Mouse (Mus musculus) intestine, embryonic 14.5 days (tissue): Measurements from ENCODE around the gene Lama1. TPM values are rescaled to one million over a fixed set of nuclear protein-coding genes. Genes with fewer than 3 reads are reported as not detected.

Source experiments
- ATAC-seq: fragments of 200-750 bp; cut with Nextera tagmentation; replicated peaks from 2 replicates; pipeline ENCODE4 v1.8.0; 2017; ENCODE audit warnings: low read depth, moderate number of reproducible peaks, moderate TSS enrichment, moderate library complexity; ENCODE audit not compliant: low FRiP score, low TSS enrichment
- DNase-seq: peaks from one replicate; pipeline ENCODE4 v3.0.0-alpha.2; 2018; ENCODE audit warnings: low spot score
- H3K27ac ChIP-seq: fragments of 300-500 bp; sonication (generic); 2 replicates; pipeline ENCODE4 v1.5.1; 2014; ENCODE audit warnings: low read depth, mild to moderate bottlenecking, control low read depth
- H3K27me3 ChIP-seq: fragments of 300-500 bp; sonication (generic); replicated peaks from 2 replicates; pipeline ENCODE4 v1.6.1; 2014; ENCODE audit warnings: low read length, control low read depth; ENCODE audit not compliant: control insufficient read depth, insufficient read depth
- H3K36me3 ChIP-seq: fragments of 300-500 bp; sonication (generic); 2 replicates; pipeline ENCODE4 v1.6.1; 2014; ENCODE audit warnings: low read length, control low read depth; ENCODE audit not compliant: control insufficient read depth, insufficient read depth
- H3K4me1 ChIP-seq: fragments of 300-500 bp; sonication (generic); replicated peaks from 2 replicates; pipeline ENCODE4 v1.6.1; 2014; ENCODE audit warnings: low read length, control low read depth, mixed read lengths; ENCODE audit not compliant: control insufficient read depth, insufficient read depth
- H3K4me2 ChIP-seq: fragments of 300-500 bp; sonication (generic); 2 replicates; pipeline ENCODE4 v1.6.1; 2014; ENCODE audit warnings: low read length
- H3K4me3 ChIP-seq: fragments of 300-500 bp; sonication (generic); 2 replicates; pipeline ENCODE4 v1.5.1; 2014; ENCODE audit warnings: low read depth, low read length, control low read depth, mixed read lengths
- H3K9ac ChIP-seq: fragments of 300-500 bp; sonication (generic); 2 replicates; pipeline ENCODE4 v1.6.1; 2014; ENCODE audit warnings: mild to moderate bottlenecking, low read length
- H3K9me3 ChIP-seq: fragments of 300-500 bp; sonication (generic); 2 replicates; pipeline ENCODE4 v1.6.1; 2016; ENCODE audit warnings: low read length, control low read depth; ENCODE audit not compliant: control insufficient read depth
- WGBS: fragments of 180-500 bp; shearing (Covaris S2); extraction: QIAGEN DNeasy Blood & Tissue Kit; methylation state at CpG from one replicate; pipeline ENCODE4 v1.1.7; 2014; 5-methylcytosine and 5-hydroxymethylcytosine counted together
- polyA plus RNA-seq: library from polyadenylated mRNA; unstranded; fragments of >200 nt; fragmentation: Nextera tagmentation; extraction: Ambion mirVana; gene quantifications from 2 replicates; pipeline ENCODE4 v1.2.1, GENCODE M21; 2014

Lama1 gene
- 6.8 and 8.9 TPM in 2 replicates for polyA plus RNA-seq

DNA sequence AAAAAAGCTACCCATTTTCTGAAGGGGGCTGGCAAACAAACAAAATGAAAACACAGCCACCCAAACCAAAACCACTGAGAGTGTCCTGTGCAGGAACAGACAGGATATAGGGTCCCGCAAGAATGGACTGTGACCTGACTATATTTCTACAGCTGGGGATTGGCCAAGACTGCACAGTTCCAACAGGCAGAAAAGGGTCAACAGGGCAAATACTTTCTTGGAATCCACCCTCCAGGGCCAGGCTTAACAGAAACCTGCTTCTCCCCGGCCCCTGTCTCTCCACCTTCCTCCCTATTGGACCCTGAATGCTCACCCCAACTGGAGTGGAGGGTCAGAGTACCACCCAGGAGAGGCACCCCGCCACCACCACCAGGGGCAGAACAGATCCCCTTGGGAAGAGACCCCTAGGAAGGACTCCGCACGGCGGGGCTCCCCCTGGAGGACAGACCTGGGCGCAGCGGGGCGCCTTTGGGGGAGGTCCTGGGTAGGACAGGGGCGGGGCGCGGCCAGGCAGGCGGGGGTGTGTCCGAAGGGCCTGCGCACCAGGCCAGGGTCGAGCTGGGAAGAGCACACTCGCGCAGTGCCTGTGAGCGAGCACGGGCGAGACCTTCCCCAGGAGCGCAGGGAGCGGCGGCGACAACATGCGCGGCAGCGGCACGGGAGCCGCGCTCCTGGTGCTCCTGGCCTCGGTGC, at the start of gene Lama1:
Gene Lama1 (plus strand): TSS at position 566 of the 693 bp plus-strand sequence.
- Histone ChIP-seq H3K27ac (no peak within 1 kb of the TSS), H3K4me1 (peaks cover 22% of the 10 kb centered on the region), H3K9ac (peak within 1 kb of the TSS; percentile 59), H3K4me3 (peak within 1 kb of the TSS; percentile 58), H3K27me3 (no peaks in the 10 kb centered on the region; the same call in 1 of the 2 replicates), H3K9me3 (no peaks in the 10 kb centered on the region), H3K36me3 (no peaks in the 10 kb centered on the region), H3K4me2 (peak within 1 kb of the TSS; percentile 95)
- WGBS, result 2% methylated on average over 32 of the region's 32 CpGs
- DNase-seq (peak; percentile 95), ATAC-seq (peak; percentile 94)

DNA sequence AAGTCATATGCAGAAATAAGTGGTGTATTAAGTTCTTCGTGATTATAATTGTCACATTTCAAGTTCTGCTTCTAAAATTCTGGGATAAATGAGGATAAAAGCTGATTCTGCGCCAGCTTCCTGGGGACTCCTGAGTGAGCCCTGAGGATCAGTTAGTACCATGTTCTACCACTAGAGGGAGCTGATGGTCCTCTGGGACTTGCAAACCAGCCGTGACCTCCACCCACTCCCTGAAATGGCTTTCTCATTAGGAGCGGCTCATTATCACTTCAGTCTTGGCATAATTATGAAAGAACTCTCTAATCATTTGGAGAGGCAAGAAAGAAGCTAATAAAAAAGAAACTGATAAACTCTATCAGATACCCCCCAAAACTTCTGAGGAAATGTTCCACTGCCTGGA, 45.6 kb upstream of the Lama1 start:
- no peak overlapping the region for H3K9ac ChIP-seq
- no peaks in the 10 kb centered on the region for H3K27me3 ChIP-seq
- DNase-seq (peak; percentile 72), ATAC-seq (no peak)
- no peaks in the 10 kb centered on the region for H3K9me3 ChIP-seq
- no peaks in the 10 kb centered on the region for H3K4me1 ChIP-seq
- WGBS, result 13% methylated on average over 4 of the region's 4 CpGs
- no peak overlapping the region for H3K4me3 ChIP-seq
- no peaks in the 10 kb centered on the region for H3K36me3 ChIP-seq
- no peak overlapping the region for H3K27ac ChIP-seq
- no peak overlapping the region for H3K4me2 ChIP-seq

DNA sequence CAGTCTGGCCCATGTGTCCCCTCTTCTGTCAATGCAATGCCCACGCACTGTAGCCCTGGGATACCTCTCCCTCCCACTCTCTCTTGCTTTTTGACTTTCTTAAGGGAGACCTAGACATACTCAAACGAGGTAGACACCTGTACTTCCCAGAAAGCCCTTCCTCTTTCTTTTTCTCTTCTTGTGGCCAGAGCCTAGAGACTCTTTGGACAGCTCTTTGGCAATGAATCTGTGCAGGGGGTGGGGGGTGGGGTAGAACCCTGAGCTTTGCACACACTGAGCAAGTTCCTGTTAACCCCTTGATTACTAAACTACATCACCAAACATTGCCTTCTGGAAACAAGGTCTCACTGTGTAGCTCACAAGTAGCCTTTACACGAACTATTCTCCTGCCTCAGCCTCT, 32.8 kb upstream of the Lama1 start:
- WGBS, result 74% methylated on average over 3 of the region's 3 CpGs
- Histone ChIP-seq H3K27ac (no peak overlapping the region), H3K4me3 (no peak overlapping the region), H3K9ac (no peak overlapping the region), H3K4me2 (no peak overlapping the region), H3K4me1 (no peaks in the 10 kb centered on the region), H3K9me3 (no peaks in the 10 kb centered on the region), H3K36me3 (no peaks in the 10 kb centered on the region), H3K27me3 (no peaks in the 10 kb centered on the region)
- ATAC-seq (no peak), DNase-seq (no peak)

DNA sequence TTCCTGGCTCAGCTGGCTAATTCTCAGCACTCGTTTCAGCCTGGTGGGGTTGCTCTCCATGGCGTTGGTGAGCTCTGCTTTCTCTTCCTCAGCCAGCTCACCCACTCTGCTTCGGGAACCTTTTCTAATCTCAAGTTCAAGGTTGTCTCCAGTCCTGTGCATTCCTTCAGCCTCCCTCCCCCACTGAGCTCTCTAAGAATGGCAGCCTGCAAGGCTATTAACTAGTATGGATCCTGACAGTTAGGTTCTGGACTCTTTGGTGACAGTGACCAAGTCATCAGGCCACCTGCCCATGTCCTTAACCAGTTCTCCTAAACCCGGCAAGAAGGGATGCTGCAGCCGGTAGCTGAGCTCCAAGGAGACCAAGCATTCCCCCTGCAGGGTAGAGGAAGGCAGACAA, 30.1 kb upstream of the Lama1 start:
- WGBS, result 47% methylated on average over 5 of the region's 5 CpGs
- no peak overlapping the region for H3K27ac ChIP-seq
- ATAC-seq (no peak), DNase-seq (no peak)
- H3K9me3 ChIP-seq, result no peaks in the 10 kb centered on the region
- H3K27me3 ChIP-seq, result no peaks in the 10 kb centered on the region
- H3K9ac ChIP-seq, result no peak overlapping the region
- H3K4me1 ChIP-seq, result no peaks in the 10 kb centered on the region
- no peak overlapping the region for H3K4me3 ChIP-seq
- H3K4me2 ChIP-seq, result no peak overlapping the region
- H3K36me3 ChIP-seq, result no peaks in the 10 kb centered on the region

DNA sequence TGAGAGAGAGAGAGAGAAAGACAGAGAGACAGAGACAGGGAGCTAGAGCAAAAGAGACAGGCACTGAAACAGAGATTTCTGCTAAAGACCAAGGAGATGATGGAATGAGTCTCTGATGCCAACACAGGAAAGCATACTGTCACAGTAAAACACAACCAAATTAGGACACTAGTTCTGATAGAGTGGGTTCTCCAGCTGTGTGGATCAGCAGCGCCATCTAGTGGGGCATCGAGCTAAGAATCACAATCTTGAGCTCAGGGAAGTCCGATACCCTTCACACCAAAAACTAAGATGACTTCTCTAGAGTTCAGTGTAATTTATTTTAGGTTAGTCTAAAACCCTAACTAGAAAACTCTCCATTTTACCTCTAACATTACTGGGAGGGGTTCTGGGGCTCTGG, 29.1 kb upstream of the Lama1 start:
- DNase-seq (peak; percentile 89), ATAC-seq (no peak)
- Histone ChIP-seq H3K4me3 (no peak overlapping the region), H3K9ac (no peak overlapping the region), H3K9me3 (no peaks in the 10 kb centered on the region), H3K27me3 (no peaks in the 10 kb centered on the region), H3K36me3 (no peaks in the 10 kb centered on the region), H3K4me1 (no peaks in the 10 kb centered on the region), H3K27ac (no peak overlapping the region), H3K4me2 (no peak overlapping the region)
- 14% methylated on average over 3 of the region's 3 CpGs for WGBS

DNA sequence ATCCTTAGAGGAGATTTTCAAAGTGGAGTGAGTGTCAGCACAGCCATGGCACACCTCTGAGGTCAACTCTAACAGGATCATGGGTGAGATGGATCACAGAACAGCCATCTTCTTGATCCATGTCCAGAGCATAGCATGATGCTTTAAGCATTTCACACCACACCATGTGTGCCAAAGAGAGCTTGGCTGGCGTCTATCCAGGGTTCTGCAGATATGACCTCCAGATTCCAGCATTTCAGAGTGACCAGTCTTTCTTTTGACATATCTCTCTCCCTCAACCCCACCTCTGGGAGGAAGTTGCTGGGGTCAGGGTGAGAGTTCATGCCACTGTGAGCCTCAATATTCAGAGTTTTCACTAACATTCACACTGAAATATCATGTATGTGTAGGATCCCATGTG, 18.5 kb upstream of the Lama1 start:
- Histone ChIP-seq H3K9ac (no peak overlapping the region), H3K27me3 (no peaks in the 10 kb centered on the region), H3K4me1 (no peaks in the 10 kb centered on the region), H3K27ac (no peak overlapping the region), H3K36me3 (no peaks in the 10 kb centered on the region), H3K4me3 (no peak overlapping the region), H3K9me3 (no peaks in the 10 kb centered on the region), H3K4me2 (no peak overlapping the region)
- no peak for DNase-seq
- WGBS, result 83% methylated on average over 1 of the region's 1 CpGs
- no peak for ATAC-seq

DNA sequence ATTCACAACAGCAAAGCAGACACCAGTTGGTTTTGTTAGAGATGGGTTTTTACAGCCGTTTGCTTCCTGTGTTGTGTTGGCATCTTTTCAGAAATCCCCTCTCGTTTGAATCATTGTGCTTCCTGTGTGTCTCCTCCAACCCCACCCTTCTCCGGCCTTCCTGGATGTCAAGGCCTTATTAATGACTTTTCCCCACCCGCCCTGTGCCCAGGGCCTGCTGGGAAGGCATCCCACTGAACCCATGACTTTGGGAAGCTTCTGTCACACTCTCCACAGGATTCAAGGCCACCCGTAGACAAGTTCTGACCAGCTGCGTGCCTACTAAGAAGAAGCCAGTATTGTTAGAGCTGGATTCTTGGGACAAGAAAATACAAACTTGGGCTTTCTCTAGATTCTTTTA, 16.0 kb upstream of the Lama1 start:
- Histone ChIP-seq H3K4me2 (no peak overlapping the region), H3K4me3 (no peak overlapping the region), H3K9ac (no peak overlapping the region), H3K27me3 (no peaks in the 10 kb centered on the region), H3K27ac (no peak overlapping the region), H3K36me3 (no peaks in the 10 kb centered on the region), H3K4me1 (peaks cover 14% of the 10 kb centered on the region; the same call in 1 of the 2 replicates), H3K9me3 (no peaks in the 10 kb centered on the region)
- 54% methylated on average over 6 of the region's 6 CpGs for WGBS
- ATAC-seq (no peak), DNase-seq (no peak)

DNA sequence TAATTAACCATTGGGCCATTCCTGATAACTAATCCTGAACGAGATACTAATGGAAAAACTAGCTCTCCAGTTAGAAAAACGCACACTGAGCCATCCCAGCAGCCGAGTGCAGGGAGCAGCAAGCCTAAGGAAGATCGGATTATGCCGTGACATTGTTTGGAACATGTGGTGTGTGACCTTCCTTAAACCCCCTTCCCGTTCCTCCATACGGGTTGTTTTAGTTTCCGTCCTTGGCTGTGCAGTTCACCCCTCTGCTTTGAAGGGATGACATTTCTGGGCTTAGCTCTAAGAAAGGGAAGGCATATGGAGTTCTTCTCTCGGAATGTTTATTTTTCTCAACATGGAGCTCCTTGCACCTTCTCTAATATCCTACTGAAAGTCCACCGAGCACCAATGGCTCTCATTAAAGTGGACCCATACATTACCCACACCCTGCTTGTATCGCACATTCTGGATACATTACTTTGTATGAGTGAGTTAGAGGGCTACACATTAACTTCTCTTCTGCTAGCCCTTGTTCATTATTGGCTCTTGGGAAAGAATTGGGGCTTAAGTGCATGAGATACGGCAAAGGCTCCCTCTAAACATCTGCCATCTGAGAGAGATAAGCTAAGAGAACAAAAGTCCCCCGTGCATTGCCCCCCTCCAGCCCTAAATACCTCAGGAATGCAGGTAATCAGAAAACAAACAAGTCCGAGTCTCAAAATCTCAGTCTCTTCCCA, 11.9 kb upstream of the Lama1 start:
- H3K4me3 ChIP-seq, result no peak overlapping the region
- ATAC-seq, result peak; percentile 41; the same call in 1 of the 2 replicates
- H3K4me1 ChIP-seq, result peaks cover 14% of the 10 kb centered on the region; the same call in 1 of the 2 replicates
- WGBS, result 23% methylated on average over 14 of the region's 14 CpGs
- peak overlapping the region; percentile 3; the same call in 1 of the 2 replicates for H3K27ac ChIP-seq
- H3K9ac ChIP-seq, result no peak overlapping the region
- peak overlapping the region; percentile 7; the same call in 1 of the 2 replicates for H3K4me2 ChIP-seq
- H3K27me3 ChIP-seq, result no peaks in the 10 kb centered on the region
- DNase-seq, result no peak
- no peaks in the 10 kb centered on the region for H3K9me3 ChIP-seq
- no peaks in the 10 kb centered on the region for H3K36me3 ChIP-seq
